Mouse (Mus musculus): Measurements from ENCODE around the gene Zbtb45. TPM values are rescaled to one million over a fixed set of nuclear protein-coding genes. Genes with fewer than 3 reads are reported as not detected.

Zbtb45 gene
- polyA plus RNA-seq (2015; fragmentation: Nextera tagmentation; extraction: Ambion mirVana), result 27.8 and 30.8 TPM in 2 replicates

GRCm38 (mm10) chr7:13010005-13010908 lies at the start of gene Zbtb45:
Gene Zbtb45, minus strand, starts transcription at chr7:13010034.
- DNase-seq (ENCODE audit: low spot score), result no peak

DNA sequence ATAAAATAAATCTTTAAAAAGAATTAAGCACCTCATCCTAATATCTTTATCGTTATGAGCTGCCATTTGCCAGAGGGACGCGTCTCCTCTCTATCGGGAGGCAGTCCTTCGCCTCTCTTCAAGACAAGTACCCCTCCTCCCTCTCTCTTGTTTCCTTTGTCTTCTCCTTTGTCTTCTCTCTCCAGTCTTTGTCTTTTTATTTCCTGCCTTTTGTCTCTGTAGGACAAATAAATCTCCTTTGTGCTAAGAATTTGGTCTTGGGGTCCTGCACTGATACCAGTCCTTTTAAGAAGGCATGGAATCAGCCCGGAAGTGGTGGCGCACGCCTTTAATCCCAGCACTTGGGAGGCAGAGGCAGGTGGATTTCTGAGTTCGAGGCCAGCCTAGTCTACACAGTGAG lies 49.7 kb upstream of the Zbtb45 start:
- no peak for DNase-seq (ENCODE audit: low spot score)

- no peak for DNase-seq (ENCODE audit: low spot score)
Measured at GRCm38 (mm10) chr7:13056913-13057700, 47.3 kb upstream of the Zbtb45 start.

DNA sequence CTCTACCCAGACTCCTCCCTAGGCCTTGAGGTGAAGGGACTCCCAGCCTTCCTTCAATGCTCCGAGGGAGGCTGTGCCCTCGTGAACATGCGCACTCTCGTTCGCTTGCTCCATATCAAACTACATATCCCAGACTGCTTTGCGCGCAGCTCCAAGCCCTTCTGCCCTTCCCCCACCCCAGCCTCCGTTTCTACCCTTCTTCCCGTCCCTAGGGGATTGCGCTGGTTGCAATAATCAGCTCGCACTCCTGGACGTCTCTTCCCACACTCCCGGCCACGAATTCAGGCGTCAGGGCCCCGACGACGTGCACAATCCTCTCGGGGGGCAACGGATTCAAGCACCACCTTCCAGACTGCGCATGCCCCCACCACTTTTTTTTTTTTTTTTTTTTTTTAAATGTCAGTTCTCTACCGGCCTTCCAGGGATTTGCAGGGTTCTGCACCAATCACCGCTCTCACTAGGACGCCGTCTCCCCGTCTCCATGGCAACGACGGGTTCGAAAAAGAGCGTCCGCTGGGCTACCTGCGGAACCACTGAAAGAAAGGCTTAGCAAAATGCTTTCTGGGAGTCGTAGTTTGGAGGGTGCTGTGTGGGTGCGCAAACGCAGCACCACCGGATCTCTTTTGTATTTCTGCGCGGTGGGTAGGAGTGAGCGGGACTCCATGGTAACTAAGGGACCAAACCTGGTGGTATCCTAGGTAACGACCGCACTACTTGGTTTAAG lies 44.6 kb upstream of the Zbtb45 start, which contains the start of gene Mzf1:
Gene Mzf1 (minus strand): TSS at position 478 of the 724 bp plus-strand sequence.
- DNase-seq (ENCODE audit: low spot score), result peak; percentile 99

- no peak for DNase-seq (ENCODE audit: low spot score)
Measured at GRCm38 (mm10) chr7:13053961-13054286, 44.1 kb upstream of the Zbtb45 start.

- DNase-seq (ENCODE audit: low spot score), result no peak
Measured at GRCm38 (mm10) chr7:13053501-13053900, 43.7 kb upstream of the Zbtb45 start.

DNA sequence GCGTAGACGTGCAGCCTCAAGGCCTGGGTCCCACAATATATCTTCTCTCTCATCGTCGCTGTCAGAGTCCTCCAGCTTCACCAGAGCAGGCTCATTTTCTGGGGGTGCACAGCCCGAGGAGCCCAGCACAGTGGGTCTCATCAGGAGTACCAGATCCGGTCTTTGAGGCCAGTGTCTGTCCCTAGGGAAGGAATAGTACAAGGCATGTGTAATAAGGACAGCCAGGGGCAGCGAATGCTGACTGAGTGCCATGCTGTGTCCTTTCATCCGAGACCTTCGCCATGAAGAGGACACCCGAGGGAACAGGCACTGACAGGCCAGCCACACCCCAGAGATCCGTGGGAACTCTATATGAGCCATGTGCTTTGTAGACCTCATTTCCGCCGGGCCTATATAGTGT lies 43.2 kb upstream of the Zbtb45 start:
- DNase-seq (ENCODE audit: low spot score), result no peak

GRCm38 (mm10) chr7:13046084-13046483 lies 36.2 kb upstream of the Zbtb45 start:
- peak; percentile 70 for DNase-seq (ENCODE audit: low spot score)

- no peak for DNase-seq (ENCODE audit: low spot score)
Measured at GRCm38 (mm10) chr7:13044254-13044625, 34.4 kb upstream of the Zbtb45 start.

DNA sequence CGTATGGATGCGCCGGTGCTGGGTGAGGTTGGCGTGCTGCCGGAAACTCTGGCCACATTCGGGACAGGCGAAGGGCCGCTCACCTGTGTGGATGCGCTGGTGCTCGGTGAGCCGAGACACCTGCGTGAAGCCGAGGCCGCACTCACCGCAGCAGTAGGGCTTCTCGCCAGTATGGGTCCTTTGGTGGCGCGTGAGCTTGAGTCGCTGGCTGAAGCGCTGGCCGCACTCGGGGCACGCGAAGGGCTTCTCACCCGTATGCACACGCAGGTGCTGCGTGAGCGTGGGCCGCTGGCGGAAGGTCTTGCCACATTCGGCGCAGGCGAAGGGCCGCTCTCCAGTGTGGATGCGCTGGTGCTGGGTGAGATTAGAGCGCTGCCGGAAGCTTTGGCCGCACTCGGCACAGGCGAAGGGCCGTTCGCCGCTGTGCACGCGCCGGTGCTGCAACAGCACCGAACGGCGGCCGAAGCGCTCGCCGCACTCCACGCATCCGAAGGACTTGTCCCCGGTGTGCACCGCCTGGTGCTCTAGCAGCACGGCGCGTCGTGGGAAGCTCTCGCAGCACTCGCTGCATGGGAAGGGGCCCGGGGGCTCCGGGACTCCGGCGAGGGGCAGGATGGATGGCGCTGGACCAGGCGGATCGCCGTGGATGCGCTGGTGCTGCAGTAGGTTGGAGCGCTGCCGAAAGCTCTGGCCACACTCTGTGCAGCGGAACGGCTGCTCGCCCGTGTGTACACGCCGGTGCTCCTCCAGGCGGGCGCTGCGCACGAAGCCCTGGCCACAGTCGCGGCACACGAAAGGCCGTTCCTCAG lies 33.8 kb upstream of the Zbtb45 start:
- DNase-seq (ENCODE audit: low spot score), result peak; percentile 4

DNA sequence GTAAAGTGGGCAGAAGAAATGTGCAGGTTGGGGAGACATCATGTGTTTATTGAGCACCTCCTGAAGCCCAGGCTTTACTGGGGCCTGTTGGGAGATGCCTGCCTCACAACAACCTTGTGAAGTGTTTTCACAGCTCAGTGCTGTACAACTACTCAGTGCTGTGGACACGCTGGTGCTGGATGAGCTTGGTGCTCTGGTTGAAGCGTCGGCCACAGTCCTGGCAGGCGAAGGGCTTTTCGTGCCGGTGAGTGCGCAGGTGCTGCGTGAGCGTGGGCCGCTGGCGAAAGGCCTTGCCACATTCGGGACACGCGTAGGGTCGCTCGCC lies 33.2 kb upstream of the Zbtb45 start:
- no peak for DNase-seq (ENCODE audit: low spot score)

DNA sequence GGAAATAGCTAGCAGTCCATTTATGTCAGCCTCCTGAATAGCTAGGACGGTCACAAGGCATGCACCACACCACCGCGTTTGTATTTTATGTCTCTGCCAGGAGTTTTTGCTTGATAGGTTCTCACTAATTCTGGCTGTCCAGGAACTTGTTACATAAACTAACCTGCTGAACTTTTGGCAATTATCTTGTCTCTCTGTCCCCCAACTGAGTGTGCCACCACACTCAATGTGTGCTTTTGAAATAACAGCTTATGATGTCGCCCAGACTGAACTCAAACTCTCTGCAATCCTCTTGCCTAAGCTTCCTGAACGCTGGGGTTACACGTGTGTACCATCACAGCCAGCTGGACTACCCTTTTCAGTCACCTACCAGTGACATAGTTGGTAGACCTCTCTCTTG lies 32.7 kb upstream of the Zbtb45 start:
- DNase-seq (ENCODE audit: low spot score), result no peak

DNA sequence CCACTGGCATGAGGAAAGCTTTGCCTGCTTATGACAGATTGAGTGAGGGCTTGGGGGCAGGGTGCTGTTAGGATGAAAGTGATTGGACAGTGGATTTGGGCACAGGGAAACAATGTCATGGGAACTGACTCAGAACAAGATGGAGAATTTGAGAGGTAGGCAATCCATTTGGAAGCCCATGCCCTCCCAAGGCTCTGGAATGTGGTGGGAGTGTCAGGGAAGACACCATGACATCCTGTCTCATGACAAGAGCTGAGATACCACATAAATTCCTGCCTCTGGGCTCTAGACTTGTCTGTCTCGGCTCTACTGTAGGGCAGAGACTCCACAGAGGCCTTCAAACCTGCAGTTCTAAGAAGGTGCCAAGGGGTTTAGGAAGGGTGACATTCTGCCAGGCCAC lies 31.4 kb upstream of the Zbtb45 start:
- DNase-seq (ENCODE audit: low spot score), result no peak

DNA sequence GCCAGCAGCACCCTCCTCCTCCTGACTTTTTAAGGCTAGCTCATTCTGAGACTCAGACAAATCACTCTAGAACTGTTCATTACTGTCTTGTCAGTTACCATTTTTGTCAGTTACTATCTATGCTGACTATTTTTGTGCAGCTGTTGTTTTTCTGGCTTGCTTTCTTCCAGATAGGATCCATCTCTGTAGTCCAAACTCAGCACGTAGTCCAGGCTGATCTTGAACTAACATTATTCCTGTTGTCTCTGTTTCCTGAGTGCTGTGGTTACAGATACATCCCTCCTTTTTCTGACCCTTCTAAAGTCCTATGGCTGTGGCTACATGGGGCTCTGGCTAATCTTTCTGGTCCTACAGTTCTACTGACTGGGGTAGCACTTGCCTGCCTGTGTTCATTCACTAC lies 29.3 kb upstream of the Zbtb45 start:
- DNase-seq (ENCODE audit: low spot score), result no peak

- no peak for DNase-seq (ENCODE audit: low spot score)
Measured at GRCm38 (mm10) chr7:13038621-13039169, 28.9 kb upstream of the Zbtb45 start.

- DNase-seq (ENCODE audit: low spot score), result peak; percentile 100
Measured at GRCm38 (mm10) chr7:13037901-13038555, 28.2 kb upstream of the Zbtb45 start, which contains the start of gene Ube2m. Gene Ube2m, minus strand, starts transcription at chr7:13038275.

DNA sequence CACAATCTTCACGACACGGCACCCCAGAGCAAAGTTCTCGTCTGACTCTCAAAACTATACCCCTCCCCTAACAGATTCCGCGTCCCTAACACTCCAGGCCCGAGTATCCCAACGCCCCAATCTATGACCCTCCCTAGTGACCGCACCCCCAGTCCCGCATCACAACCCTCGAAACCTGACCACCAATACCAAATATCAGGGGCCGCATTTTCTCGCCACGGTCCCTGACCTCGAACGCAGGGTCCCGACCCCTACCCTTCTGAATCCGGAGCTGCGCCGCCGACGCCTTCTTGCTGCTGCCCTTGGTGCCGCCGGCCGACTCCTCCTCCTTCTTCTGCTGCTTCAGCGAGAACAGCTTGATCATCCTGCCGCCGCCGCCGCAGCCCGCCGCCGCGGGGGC lies 27.5 kb upstream of the Zbtb45 start:
- DNase-seq (ENCODE audit: low spot score), result no peak

DNA sequence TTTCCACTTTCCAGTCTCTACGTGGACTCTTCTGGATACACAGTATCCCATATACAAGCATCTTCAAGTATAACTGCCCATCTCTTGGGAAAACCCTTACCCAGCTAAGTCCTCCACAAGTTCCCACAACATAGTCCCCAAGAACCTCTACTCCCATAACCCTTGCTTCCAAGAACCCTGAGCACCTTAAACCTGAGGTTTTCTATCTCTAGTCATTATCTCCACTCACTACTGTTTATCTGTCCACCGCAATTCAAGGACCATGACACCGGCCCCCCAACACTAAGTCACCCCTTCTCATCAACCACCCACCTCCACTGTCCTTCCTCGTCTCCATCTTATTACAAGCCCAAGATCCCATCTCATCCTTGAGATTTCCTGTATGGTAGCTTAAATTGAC lies 27.0 kb upstream of the Zbtb45 start:
- DNase-seq (ENCODE audit: low spot score), result no peak

- DNase-seq (ENCODE audit: low spot score), result no peak
Measured at GRCm38 (mm10) chr7:13035211-13035855, 25.5 kb upstream of the Zbtb45 start.
